Mouse (Mus musculus): ENCODE results near the gene Gm8159. TPM values are rescaled to one million over a fixed set of nuclear protein-coding genes. Genes with fewer than 3 reads are reported as not detected.
"Not testable (repeated sequence)": the region's sequence is repeated elsewhere in the genome, so short reads cannot be mapped to it uniquely, and the experiment has no call there.

Gene Gm8159
- 17.3 and 23.1 TPM in 2 replicates for polyA plus RNA-seq (2012; rRNA removed)

DNA sequence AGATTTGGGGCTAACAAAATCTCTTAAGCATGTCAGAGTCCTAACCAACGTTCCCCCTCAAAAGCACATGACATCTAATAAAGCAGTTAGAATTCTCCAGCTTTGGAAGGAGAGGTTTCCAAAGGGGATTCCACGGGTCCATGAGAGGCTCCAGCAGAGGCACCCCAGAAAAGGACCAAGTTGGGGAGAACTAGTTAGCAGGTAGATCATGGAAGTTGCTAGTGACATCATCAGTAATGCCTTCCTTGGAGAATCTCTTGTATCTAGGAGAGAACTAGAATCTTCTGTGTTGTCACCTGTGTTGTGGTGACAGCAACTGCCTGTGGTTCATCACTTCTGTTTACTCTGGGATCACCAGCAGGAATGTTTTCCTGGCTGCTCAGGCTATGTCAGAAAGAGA lies at the start of gene Gm8159:
Gene Gm8159 (plus strand): TSS at position 301 of the 400 bp plus-strand sequence.
- H3K27me3 ChIP-seq (ENCODE audit: control insufficient read depth, insufficient read depth, low read length); H3K4me1 ChIP-seq (ENCODE audit: control insufficient read depth, insufficient read depth, low read length); H3K27ac ChIP-seq (ENCODE audit: control insufficient read depth, insufficient read depth, low read depth, low read length); H3K4me3 ChIP-seq (ENCODE audit: control insufficient read depth, low read depth, low read length); H3K36me3 ChIP-seq (ENCODE audit: control insufficient read depth, insufficient read depth, low read length): not testable (repeated sequence)

DNA sequence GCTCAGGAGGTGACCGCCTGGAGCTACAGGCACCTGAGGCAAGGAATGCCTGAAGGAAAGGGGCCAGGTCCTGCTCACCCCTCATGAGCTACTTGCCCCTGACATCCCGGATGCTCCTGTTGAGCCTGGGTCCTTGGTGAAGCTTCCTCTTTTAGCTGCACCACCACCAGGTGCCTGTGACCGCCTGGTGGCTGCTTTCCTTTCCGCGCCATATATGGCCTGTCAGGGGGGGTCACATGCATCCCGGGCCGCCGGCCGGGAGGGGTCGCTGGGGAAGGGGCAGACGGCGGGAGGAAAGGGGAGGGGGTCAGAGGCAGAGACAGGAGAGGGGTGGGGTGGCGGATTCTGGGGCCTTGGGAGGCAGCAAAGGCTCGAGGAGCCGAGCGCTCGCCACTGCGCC lies 17.2 kb downstream of the Gm8159 start:
- not testable (repeated sequence) for H3K36me3 ChIP-seq (ENCODE audit: control insufficient read depth, insufficient read depth, low read length); H3K27ac ChIP-seq (ENCODE audit: control insufficient read depth, insufficient read depth, low read depth, low read length); H3K27me3 ChIP-seq (ENCODE audit: control insufficient read depth, insufficient read depth, low read length); H3K4me3 ChIP-seq (ENCODE audit: control insufficient read depth, low read depth, low read length); H3K4me1 ChIP-seq (ENCODE audit: control insufficient read depth, insufficient read depth, low read length)

DNA sequence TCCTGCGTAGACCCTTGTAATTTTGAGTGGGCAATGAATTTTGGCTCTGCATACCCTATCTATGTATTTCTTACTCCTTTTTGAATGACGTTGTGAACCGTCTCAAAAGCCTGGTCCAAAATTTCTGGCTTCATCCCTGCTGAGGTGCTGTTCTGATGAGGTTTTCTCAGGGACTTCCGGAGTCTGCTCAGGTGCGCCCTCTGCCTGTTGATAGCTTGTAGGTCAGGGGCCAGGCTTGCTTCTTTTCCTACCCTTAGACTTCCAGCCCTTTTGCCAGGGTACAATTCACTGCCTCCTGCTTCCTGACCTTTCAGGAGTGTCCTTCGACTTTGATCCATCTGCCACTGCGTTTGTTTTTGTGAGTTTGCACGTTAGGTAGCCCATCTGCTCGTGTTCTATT lies 18.2 kb downstream of the Gm8159 start:
- not testable (repeated sequence) for H3K36me3 ChIP-seq (ENCODE audit: control insufficient read depth, insufficient read depth, low read length); H3K27ac ChIP-seq (ENCODE audit: control insufficient read depth, insufficient read depth, low read depth, low read length); H3K27me3 ChIP-seq (ENCODE audit: control insufficient read depth, insufficient read depth, low read length); H3K4me1 ChIP-seq (ENCODE audit: control insufficient read depth, insufficient read depth, low read length); H3K4me3 ChIP-seq (ENCODE audit: control insufficient read depth, low read depth, low read length)

DNA sequence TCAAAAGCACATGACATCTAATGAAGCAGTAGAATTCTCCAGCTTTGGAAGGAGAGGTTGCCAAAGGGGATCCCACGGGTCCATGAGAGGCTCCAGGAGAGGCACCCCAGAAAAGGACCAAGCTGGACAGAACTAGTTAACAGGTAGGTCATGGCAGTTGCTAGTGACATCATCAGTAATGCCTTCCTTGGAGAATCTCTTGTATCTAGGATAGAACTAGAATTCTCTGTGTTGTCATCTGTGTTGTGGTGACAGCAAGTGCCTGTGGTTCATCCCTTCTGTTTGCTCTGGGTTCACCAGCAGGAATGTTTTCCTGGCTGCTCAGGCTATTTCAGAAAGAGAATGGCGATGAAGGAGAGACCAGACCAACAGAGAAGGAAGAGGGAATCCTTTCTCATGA lies 31.7 kb downstream of the Gm8159 start, which contains the start of gene Gm3239:
Gene Gm3239 (plus strand): TSS at position 301 of the 400 bp plus-strand sequence.
- not testable (repeated sequence) for H3K27ac ChIP-seq (ENCODE audit: control insufficient read depth, insufficient read depth, low read depth, low read length); H3K4me3 ChIP-seq (ENCODE audit: control insufficient read depth, low read depth, low read length); H3K4me1 ChIP-seq (ENCODE audit: control insufficient read depth, insufficient read depth, low read length); H3K27me3 ChIP-seq (ENCODE audit: control insufficient read depth, insufficient read depth, low read length); H3K36me3 ChIP-seq (ENCODE audit: control insufficient read depth, insufficient read depth, low read length)

Other genes starting within 250 kb of the Gm8159 start
- gene Gm3159, start 234.8 kb upstream of the Gm8159 start, polyA plus RNA-seq (2012; rRNA removed): 0.56 and 0.70 TPM in 2 replicates
- gene Gm3164, start 216.9 kb upstream of the Gm8159 start, polyA plus RNA-seq (2012; rRNA removed): 0.85 and 0.95 TPM in 2 replicates
- gene Gm3173, start 201.4 kb upstream of the Gm8159 start, polyA plus RNA-seq (2012; rRNA removed): 0.81 TPM in 1 of 2 replicates, not detected in the other
- 19.7 and 33.1 TPM in 2 replicates for gene Gm3182, start 150.6 kb upstream of the Gm8159 start, polyA plus RNA-seq (2012; rRNA removed)
- gene Gm3047, start 76.9 kb upstream of the Gm8159 start, polyA plus RNA-seq (2012; rRNA removed): not detected in 2 replicates
- gene Gm3239, start 31.8 kb downstream of the Gm8159 start, polyA plus RNA-seq (2012; rRNA removed): 0.88 and 2.3 TPM in 2 replicates
- gene Gm7876, start 76.9 kb downstream of the Gm8159 start, polyA plus RNA-seq (2012; rRNA removed): 2.9 and 8.8 TPM in 2 replicates
- gene Gm3252, start 94.4 kb downstream of the Gm8159 start, polyA plus RNA-seq (2012; rRNA removed): 0.89 and 1.2 TPM in 2 replicates
- gene Gm9602, start 144.0 kb downstream of the Gm8159 start, polyA plus RNA-seq (2012; rRNA removed): 2.0 and 2.9 TPM in 2 replicates
- 0.41 and 0.57 TPM in 2 replicates for gene Gm3269, start 205.8 kb downstream of the Gm8159 start, polyA plus RNA-seq (2012; rRNA removed)
- 0.27 and 1.5 TPM in 2 replicates for gene Gm3264, start 223.2 kb downstream of the Gm8159 start, polyA plus RNA-seq (2012; rRNA removed)